Mouse (Mus musculus): ENCODE results near the gene Crisp1. TPM values are rescaled to one million over a fixed set of nuclear protein-coding genes. Genes with fewer than 3 reads are reported as not detected.

The Crisp1 gene
- total RNA-seq (2023), result not detected in 2 replicates

GRCm38 (mm10) chr17:40319062-40319461 is at the start of gene Crisp1:
Gene Crisp1 (minus strand): TSS chr17:40319207.

Other genes starting within 250 kb of the Crisp1 start
- not detected in 2 replicates for gene AC192777.2, start 223.8 kb downstream of the Crisp1 start, total RNA-seq (2023)
- not detected in 2 replicates for gene Pgk2, start 110.6 kb downstream of the Crisp1 start, total RNA-seq (2023)
- not detected in 2 replicates for gene Crisp3, start 76.9 kb downstream of the Crisp1 start, total RNA-seq (2023)
- gene Esp8, start 200.8 kb upstream of the Crisp1 start, total RNA-seq (2023), result not detected in 2 replicates
- not detected in 2 replicates for gene Esp6, start 242.3 kb upstream of the Crisp1 start, total RNA-seq (2023)